Mouse (Mus musculus): ENCODE measurements around the gene Serinc4. TPM values are rescaled to one million over a fixed set of nuclear protein-coding genes. Genes with fewer than 3 reads are reported as not detected.

The Serinc4 gene
- polyA plus RNA-seq, 1 experiment from 2014 or later, result 0.05 TPM

- WGBS, result 80% methylated on average over 1 of the region's 1 CpGs
- Histone ChIP-seq H3K4me1 (replicated peaks; ENCODE audit: control insufficient read depth, insufficient read depth, low read length) (no peaks in the 10 kb centered on the region), H3K27ac (ENCODE audit: low read depth, low read length) (no peak overlapping the region), H3K9ac (ENCODE audit: low read depth, low read length) (no peak overlapping the region), H3K27me3 (replicated peaks; ENCODE audit: control insufficient read depth, insufficient read depth, low read length) (no peaks in the 10 kb centered on the region), H3K9me3 (ENCODE audit: control insufficient read depth) (no peaks in the 10 kb centered on the region), H3K4me3 (ENCODE audit: low read depth, low read length) (no peak overlapping the region), H3K36me3 (ENCODE audit: control insufficient read depth, insufficient read depth) (peaks cover 89% of the 10 kb centered on the region), H3K4me2 (replicated peaks; ENCODE audit: low read depth) (no peak overlapping the region)
- peak; percentile 70 for TF ChIP-seq CTCF (IDR thresholded peaks at IDR 0.05; ENCODE audit: low read depth)
- ATAC-seq, result no peak
Observed at GRCm38 (mm10) chr2:121434854-121435253, 21.7 kb downstream of the Serinc4 start.

GRCm38 (mm10) chr2:121425890-121426289 lies 30.7 kb downstream of the Serinc4 start:
- H3K4me1 ChIP-seq (replicated peaks; ENCODE audit: control insufficient read depth, insufficient read depth, low read length), result no peaks in the 10 kb centered on the region
- peaks cover 72% of the 10 kb centered on the region for H3K36me3 ChIP-seq (ENCODE audit: control insufficient read depth, insufficient read depth)
- no peak for TF ChIP-seq CTCF (IDR thresholded peaks at IDR 0.05; ENCODE audit: low read depth)
- H3K9me3 ChIP-seq (ENCODE audit: control insufficient read depth), result no peaks in the 10 kb centered on the region
- WGBS, result 86% methylated on average over 2 of the region's 2 CpGs
- H3K4me2 ChIP-seq (replicated peaks; ENCODE audit: low read depth), result no peak overlapping the region
- H3K27me3 ChIP-seq (replicated peaks; ENCODE audit: control insufficient read depth, insufficient read depth, low read length), result no peaks in the 10 kb centered on the region
- no peak overlapping the region for H3K4me3 ChIP-seq (ENCODE audit: low read depth, low read length)
- no peak overlapping the region for H3K9ac ChIP-seq (ENCODE audit: low read depth, low read length)
- no peak for ATAC-seq
- no peak overlapping the region for H3K27ac ChIP-seq (ENCODE audit: low read depth, low read length)

GRCm38 (mm10) chr2:121423166-121423565 lies 33.4 kb downstream of the Serinc4 start:
- Histone ChIP-seq H3K27me3 (replicated peaks; ENCODE audit: control insufficient read depth, insufficient read depth, low read length) (no peaks in the 10 kb centered on the region), H3K9ac (ENCODE audit: low read depth, low read length) (no peak overlapping the region), H3K4me1 (replicated peaks; ENCODE audit: control insufficient read depth, insufficient read depth, low read length) (no peaks in the 10 kb centered on the region), H3K4me3 (ENCODE audit: low read depth, low read length) (no peak overlapping the region), H3K9me3 (ENCODE audit: control insufficient read depth) (no peaks in the 10 kb centered on the region), H3K36me3 (ENCODE audit: control insufficient read depth, insufficient read depth) (peaks cover 54% of the 10 kb centered on the region), H3K4me2 (replicated peaks; ENCODE audit: low read depth) (no peak overlapping the region), H3K27ac (ENCODE audit: low read depth, low read length) (no peak overlapping the region)
- 79% methylated on average over 2 of the region's 2 CpGs for WGBS
- ATAC-seq, result no peak
- TF ChIP-seq CTCF (IDR thresholded peaks at IDR 0.05; ENCODE audit: low read depth), result no peak

GRCm38 (mm10) chr2:121418476-121418875 lies 38.1 kb downstream of the Serinc4 start:
- no peak overlapping the region for H3K4me2 ChIP-seq (replicated peaks; ENCODE audit: low read depth)
- H3K36me3 ChIP-seq (ENCODE audit: control insufficient read depth, insufficient read depth), result peaks cover 25% of the 10 kb centered on the region
- WGBS, result 60% methylated on average over 3 of the region's 3 CpGs
- no peak overlapping the region for H3K9ac ChIP-seq (ENCODE audit: low read depth, low read length)
- H3K27ac ChIP-seq (ENCODE audit: low read depth, low read length), result no peak overlapping the region
- H3K9me3 ChIP-seq (ENCODE audit: control insufficient read depth), result no peaks in the 10 kb centered on the region
- no peak for ATAC-seq
- no peak for TF ChIP-seq CTCF (IDR thresholded peaks at IDR 0.05; ENCODE audit: low read depth)
- H3K4me1 ChIP-seq (replicated peaks; ENCODE audit: control insufficient read depth, insufficient read depth, low read length), result no peaks in the 10 kb centered on the region
- H3K27me3 ChIP-seq (replicated peaks; ENCODE audit: control insufficient read depth, insufficient read depth, low read length), result no peaks in the 10 kb centered on the region
- H3K4me3 ChIP-seq (ENCODE audit: low read depth, low read length), result no peak overlapping the region

GRCm38 (mm10) chr2:121416356-121416755 lies 40.2 kb downstream of the Serinc4 start:
- Histone ChIP-seq H3K9ac (ENCODE audit: low read depth, low read length) (no peak overlapping the region), H3K27ac (ENCODE audit: low read depth, low read length) (no peak overlapping the region), H3K27me3 (replicated peaks; ENCODE audit: control insufficient read depth, insufficient read depth, low read length) (no peaks in the 10 kb centered on the region), H3K4me1 (replicated peaks; ENCODE audit: control insufficient read depth, insufficient read depth, low read length) (no peaks in the 10 kb centered on the region), H3K4me2 (replicated peaks; ENCODE audit: low read depth) (peak overlapping the region; percentile 28; the same call in 1 of the 2 replicates), H3K4me3 (ENCODE audit: low read depth, low read length) (no peak overlapping the region), H3K36me3 (ENCODE audit: control insufficient read depth, insufficient read depth) (peaks cover 10% of the 10 kb centered on the region; the same call in 1 of the 2 replicates), H3K9me3 (ENCODE audit: control insufficient read depth) (no peaks in the 10 kb centered on the region)
- no peak for ATAC-seq
- whole genome bisulfite sequencing, result 52% methylated on average over 6 of the region's 6 CpGs
- no peak for TF ChIP-seq CTCF (IDR thresholded peaks at IDR 0.05; ENCODE audit: low read depth)

- no peak for TF ChIP-seq CTCF (IDR thresholded peaks at IDR 0.05; ENCODE audit: low read depth)
- Histone ChIP-seq H3K9me3 (ENCODE audit: control insufficient read depth) (no peaks in the 10 kb centered on the region), H3K9ac (ENCODE audit: low read depth, low read length) (no peak overlapping the region), H3K27me3 (replicated peaks; ENCODE audit: control insufficient read depth, insufficient read depth, low read length) (no peaks in the 10 kb centered on the region), H3K27ac (ENCODE audit: low read depth, low read length) (no peak overlapping the region), H3K4me1 (replicated peaks; ENCODE audit: control insufficient read depth, insufficient read depth, low read length) (no peaks in the 10 kb centered on the region), H3K4me3 (ENCODE audit: low read depth, low read length) (0 out of 2 replicates have a peak overlapping the region, but pooled peaks have one; percentile 99), H3K36me3 (ENCODE audit: control insufficient read depth, insufficient read depth) (peaks cover 10% of the 10 kb centered on the region; the same call in 1 of the 2 replicates), H3K4me2 (replicated peaks; ENCODE audit: low read depth) (peak overlapping the region; percentile 70)
- 51% methylated on average over 3 of the region's 3 CpGs for WGBS
- ATAC-seq, result no peak
Observed at GRCm38 (mm10) chr2:121415591-121415990, 41.0 kb downstream of the Serinc4 start.

- Histone ChIP-seq H3K36me3 (ENCODE audit: control insufficient read depth, insufficient read depth) (peaks cover 10% of the 10 kb centered on the region; the same call in 1 of the 2 replicates), H3K4me2 (replicated peaks; ENCODE audit: low read depth) (peak overlapping the region; percentile 70), H3K9me3 (ENCODE audit: control insufficient read depth) (no peaks in the 10 kb centered on the region), H3K4me1 (replicated peaks; ENCODE audit: control insufficient read depth, insufficient read depth, low read length) (no peaks in the 10 kb centered on the region), H3K9ac (ENCODE audit: low read depth, low read length) (0 out of 2 replicates have a peak overlapping the region, but pooled peaks have one; percentile 17), H3K27me3 (replicated peaks; ENCODE audit: control insufficient read depth, insufficient read depth, low read length) (no peaks in the 10 kb centered on the region), H3K4me3 (ENCODE audit: low read depth, low read length) (peak overlapping the region; percentile 99), H3K27ac (ENCODE audit: low read depth, low read length) (no peak overlapping the region)
- no peak for TF ChIP-seq CTCF (IDR thresholded peaks at IDR 0.05; ENCODE audit: low read depth)
- no peak for ATAC-seq
- WGBS, result 27% methylated on average over 3 of the region's 3 CpGs
Observed at GRCm38 (mm10) chr2:121415103-121415502, 41.5 kb downstream of the Serinc4 start.

All from intestine, postnatal 0 days (tissue).